Mouse (Mus musculus) ovary, postnatal 14 days (tissue): ENCODE data around the gene H2-DMb1.
"Not testable (repeated sequence)": the region's sequence is repeated elsewhere in the genome, so short reads cannot be mapped to it uniquely, and the experiment has no call there.

Experiments used
- DNase-seq: peaks from one replicate; pipeline ENCODE4 v3.0.0; 2022; ENCODE audit warnings: low spot score

Gene H2-DMb1

DNA sequence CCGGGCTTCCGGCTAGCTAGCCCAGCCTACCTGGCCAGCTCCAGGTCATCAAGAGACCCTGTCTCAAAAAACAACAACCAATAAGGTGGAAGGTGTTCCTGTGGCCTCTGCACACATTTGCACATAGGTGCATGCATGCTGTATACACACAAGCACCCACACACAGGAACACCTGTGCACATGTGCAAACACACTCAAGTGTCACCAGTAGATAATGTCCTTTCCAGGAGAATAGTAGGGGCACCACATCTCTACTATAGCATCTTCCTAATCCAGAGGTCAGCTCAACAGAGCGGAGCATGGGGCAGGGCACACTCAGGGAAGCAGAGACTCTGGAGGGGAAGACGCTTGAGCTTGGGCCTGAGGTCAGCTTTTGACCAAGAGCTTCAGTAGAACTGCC lies 8.7 kb upstream of the H2-DMb1 start:
- DNase-seq: not testable (repeated sequence)

GRCm38 (mm10) chr17:34144960-34145371 lies 7.9 kb upstream of the H2-DMb1 start:
- no peak for DNase-seq

GRCm38 (mm10) chr17:34155534-34155933 lies 2.7 kb downstream of the H2-DMb1 start:
- no peak for DNase-seq

DNA sequence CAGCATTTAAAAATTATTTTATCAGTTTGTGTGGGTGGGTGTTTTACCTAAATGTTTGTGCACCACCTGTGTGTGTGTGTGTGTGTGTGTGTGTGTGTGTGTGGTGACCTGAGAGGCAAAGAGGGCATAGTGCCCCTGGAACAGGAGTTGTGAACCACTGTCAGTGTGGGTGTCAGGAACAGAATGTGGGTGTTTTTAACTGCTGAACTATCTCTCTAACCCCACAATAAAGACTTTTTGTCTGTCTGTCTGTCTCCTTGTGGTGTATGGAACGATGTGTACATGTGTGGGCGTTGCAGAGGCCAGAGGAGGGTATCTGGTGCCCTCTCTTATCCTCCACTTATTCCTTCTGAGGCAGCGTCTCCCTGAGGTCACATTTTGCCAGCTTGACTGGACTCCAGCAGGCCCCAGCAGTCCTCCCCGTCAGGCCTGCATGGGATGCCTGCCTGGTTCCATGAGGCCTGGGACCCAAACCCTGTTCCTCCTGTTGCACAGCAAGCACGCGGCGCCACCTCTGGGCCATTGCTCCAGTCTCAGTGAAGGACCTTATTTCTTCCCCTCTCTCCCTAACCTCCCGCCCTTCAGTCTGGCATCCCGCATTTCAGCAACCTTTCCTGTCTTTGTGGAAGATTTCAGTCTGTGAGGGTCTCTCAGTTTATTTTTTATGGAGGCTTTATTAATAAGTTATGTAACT lies 11.5 kb downstream of the H2-DMb1 start:
- DNase-seq: no peak

DNA sequence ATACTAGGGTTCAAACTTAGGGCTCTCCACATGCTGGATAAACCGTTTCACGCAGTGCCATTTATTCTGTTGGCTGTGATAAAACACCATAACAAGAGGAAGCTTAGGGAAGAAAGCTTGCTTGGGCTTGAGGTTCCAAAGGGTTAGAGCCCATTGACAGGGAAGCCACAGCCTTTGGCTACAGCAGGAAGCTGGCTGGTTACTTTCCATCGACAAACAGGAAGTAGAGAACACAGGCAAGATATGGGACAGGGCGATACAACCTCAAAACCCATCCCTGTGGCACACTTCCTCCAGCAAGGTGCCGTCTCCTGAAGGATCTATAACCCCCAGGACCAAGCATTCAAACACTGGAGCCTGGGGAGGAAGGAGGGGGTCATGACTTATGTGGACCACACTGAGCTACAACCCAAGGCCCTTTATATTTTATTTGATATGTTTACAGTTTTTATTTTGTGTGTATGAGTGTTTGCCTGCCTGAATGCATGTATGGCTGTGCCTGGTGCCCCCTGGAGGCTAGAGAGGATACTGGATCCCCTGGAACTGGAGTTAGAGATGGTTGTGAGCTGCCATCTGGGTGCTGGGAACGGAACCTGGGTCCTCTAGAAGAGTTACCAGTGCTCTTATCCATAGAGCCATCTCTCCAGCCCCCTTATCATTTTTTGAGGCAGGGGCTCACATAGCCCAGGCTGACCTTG lies 12.3 kb downstream of the H2-DMb1 start:
- DNase-seq: no peak

DNA sequence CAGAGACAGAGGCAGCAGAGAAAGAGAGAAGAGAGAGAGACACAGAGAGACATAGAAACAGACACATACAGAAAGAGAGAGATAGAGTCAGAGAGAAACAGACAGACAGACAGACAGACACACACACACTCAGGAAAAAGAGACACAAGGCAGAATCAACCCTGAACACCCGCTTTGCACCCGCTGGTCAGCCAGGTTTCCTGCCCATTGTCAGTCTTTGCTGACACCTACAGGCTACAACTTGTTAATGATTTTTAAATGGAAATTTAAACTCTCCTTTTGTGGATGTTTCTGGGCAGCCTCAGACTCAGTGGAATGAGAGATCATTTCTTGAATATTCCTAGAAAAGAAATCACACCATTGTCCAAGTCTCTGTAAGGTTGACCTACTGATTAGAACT lies 16.4 kb downstream of the H2-DMb1 start:
- DNase-seq: peak; percentile 13

DNA sequence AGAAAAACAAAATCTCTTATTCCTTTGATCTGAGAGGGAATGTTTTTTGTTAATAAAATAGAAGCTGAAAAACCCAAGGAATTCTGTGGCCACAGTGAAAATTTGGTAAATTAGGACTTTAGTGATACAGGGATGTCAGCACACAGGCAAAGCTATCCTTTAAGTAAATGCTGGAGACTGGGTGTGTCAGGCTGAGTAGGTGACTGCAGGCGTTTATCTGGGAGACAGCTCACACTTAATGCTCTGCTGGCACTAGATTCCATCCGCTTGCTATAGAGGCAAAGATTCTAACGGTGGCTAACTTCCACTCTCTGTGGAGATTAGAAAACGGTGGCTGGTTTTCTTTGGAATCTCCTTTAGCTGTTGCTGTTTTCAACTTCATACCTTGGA lies 17.6 kb downstream of the H2-DMb1 start:
- no peak for DNase-seq

GRCm38 (mm10) chr17:34170877-34171498 lies 18.1 kb downstream of the H2-DMb1 start:
- peak; percentile 84 for DNase-seq

- DNase-seq: no peak
Observed at GRCm38 (mm10) chr17:34172528-34172927, 19.7 kb downstream of the H2-DMb1 start.

GRCm38 (mm10) chr17:34174075-34174474 lies 21.2 kb downstream of the H2-DMb1 start:
- no peak for DNase-seq

DNA sequence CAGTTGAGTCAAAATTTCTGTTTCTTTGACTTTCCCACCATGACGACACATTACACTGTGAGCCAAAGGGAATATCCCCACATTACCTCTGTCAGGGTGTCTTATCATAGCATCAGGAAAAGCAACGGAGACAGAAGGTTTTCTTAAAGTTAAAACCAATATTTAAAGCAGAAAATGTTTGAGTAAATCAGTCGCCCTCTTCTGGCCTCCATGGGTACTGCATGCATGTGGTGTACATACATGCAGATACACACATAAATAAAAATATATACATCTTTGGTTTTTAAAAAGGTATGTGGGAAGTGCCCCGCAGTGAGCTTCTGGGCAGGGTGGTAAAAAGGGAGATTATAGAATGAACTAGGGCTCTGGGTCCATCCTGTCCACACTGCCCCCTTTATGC lies 24.3 kb downstream of the H2-DMb1 start:
- no peak for DNase-seq

GRCm38 (mm10) chr17:34179019-34179418 lies 26.1 kb downstream of the H2-DMb1 start:
- DNase-seq: no peak

DNA sequence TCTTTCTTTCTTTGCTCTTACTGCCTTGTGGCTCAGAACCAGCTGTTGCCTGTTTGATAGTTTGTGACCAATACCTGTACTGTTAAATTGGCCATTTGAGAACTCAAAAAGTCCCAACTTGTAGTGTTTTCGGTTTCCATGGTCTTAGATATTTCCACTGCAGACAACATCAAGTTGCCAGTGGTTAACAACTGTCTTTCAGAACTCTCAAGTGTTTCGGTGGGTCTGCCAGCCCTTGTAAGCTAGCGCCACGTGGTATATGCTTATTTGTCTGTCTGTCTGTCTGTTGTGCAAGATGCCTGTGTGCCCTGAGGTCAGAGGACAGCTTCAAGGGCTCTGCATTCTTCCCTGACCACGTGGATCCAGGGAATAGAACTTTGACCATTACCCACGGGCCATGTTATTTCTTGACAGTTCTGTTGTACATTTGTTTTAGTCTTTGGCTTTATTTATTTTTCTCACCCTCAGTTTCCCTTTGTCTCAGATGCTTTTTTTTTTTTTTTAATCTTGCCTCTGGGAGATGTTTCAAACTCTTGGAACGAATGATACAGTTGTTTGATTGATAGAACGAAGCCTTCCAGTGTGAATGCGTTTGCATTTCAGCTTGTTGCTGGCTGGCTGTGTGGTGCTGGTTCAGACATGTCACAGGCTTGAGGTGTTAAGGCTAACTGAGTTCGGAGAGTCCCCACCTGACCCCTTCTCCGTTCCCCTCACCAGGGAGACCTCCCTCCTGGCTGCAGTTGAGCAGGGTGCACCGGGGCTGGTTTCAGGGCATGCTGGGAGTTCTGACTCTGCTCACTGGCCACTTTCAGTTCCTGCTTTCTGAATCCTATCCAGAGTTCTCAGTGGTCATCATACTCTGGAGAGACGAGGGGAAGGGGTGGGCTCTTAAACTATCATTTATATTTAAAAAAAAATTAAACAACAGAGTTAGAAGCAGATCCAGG lies 27.3 kb downstream of the H2-DMb1 start:
- DNase-seq: no peak

- no peak for DNase-seq
Observed at GRCm38 (mm10) chr17:34183564-34184219, 30.8 kb downstream of the H2-DMb1 start.

DNA sequence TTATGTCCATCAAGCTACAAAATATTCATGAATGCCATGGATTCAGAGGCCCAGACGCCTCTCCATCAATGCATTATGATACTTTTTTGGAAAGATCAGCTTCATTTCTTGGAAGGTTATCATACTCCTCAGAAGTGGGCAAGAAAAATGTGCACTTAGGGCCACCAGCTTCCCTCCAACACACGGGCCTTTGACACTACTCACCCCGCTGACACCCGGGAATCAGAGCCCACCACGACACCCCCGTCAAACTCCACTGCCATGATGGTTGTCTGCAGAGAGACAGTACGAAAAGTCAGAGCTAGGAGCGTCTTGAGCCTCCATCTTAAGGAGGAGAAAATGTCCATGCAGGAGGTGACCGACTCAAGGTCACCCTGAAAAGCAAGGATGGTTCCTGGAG lies 32.7 kb downstream of the H2-DMb1 start:
- no peak for DNase-seq

DNA sequence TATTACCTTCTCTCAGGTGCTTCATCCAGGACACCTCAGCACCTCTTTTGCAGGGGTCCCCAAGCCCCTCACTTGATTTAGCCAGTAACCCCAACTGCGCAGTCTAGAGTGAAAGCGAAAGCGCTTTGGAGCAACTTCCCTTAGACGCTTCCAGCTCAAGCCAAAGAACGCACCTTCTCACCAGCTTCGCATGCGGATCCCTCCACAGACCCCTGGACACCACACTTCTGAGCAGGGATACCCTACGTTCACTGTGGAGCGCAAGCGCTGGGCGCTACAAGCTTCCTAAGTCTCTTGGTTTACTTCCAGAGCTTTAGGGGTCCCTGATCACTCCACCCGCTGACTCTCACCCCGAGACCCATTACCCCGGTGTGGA lies 34.0 kb downstream of the H2-DMb1 start:
- no peak for DNase-seq

- peak; percentile 98 for DNase-seq
Observed at GRCm38 (mm10) chr17:34187261-34187916, 34.5 kb downstream of the H2-DMb1 start, which contains the start of the genes Tap1 and Psmb9. Gene Tap1 (plus strand): TSS chr17:34187553. Gene Psmb9 (minus strand): TSS chr17:34187764.

DNA sequence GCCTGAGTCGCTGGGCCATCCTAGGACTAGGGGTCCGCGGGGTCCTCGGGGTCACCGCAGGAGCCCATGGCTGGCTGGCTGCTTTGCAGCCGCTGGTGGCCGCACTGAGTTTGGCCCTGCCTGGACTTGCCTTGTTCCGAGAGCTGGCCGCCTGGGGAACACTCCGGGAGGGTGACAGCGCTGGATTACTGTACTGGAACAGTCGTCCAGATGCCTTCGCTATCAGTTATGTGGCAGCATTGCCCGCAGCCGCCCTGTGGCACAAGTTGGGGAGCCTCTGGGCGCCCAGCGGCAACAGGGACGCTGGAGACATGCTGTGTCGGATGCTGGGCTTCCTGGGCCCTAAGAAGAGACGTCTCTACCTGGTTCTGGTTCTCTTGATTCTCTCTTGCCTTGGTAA lies 35.1 kb downstream of the H2-DMb1 start:
- DNase-seq: no peak

- DNase-seq: no peak
Observed at GRCm38 (mm10) chr17:34188986-34189385, 36.1 kb downstream of the H2-DMb1 start.

- no peak for DNase-seq
Observed at GRCm38 (mm10) chr17:34192852-34193251, 40.0 kb downstream of the H2-DMb1 start.

DNA sequence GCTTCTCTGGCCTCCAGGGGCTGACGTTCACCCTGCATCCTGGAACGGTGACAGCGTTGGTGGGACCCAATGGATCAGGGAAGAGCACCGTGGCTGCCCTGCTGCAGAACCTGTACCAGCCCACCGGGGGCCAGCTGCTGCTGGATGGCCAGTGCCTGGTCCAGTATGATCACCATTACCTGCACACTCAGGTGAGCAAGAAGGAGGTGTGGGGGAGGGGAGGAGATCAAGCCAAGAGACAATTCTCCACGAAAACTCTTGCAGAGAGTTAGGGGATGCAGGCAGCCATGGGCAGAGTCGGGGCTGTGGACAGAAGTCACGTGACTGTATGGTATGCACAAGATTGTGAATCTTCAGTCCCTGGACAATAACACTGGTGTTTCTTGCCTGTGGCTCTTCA lies 40.6 kb downstream of the H2-DMb1 start:
- DNase-seq: no peak
